Mouse (Mus musculus) stomach, embryonic 14.5 days (tissue): Measurements from ENCODE around the gene H1f0. TPM values are rescaled to one million over a fixed set of nuclear protein-coding genes. Genes with fewer than 3 reads are reported as not detected.

ENCODE experiments used
- ATAC-seq: fragments of 200-750 bp; cut with Nextera tagmentation; 2 replicates; pipeline ENCODE4 v1.8.0; 2017; ENCODE audit warnings: low read depth, moderate TSS enrichment; ENCODE audit not compliant: insufficient number of reproducible peaks, insufficient read depth, low FRiP score
- H3K27ac ChIP-seq: fragments of 300-500 bp; sonication (generic); 2 replicates; pipeline ENCODE4 v1.5.1; 2014; ENCODE audit warnings: mild to moderate bottlenecking, low read length, moderate library complexity, mixed read lengths
- H3K27me3 ChIP-seq: fragments of 300-500 bp; sonication (generic); 2 replicates; pipeline ENCODE4 v1.6.1; 2014; ENCODE audit warnings: low read length, control low read depth, mixed read lengths; ENCODE audit not compliant: control insufficient read depth, insufficient read depth
- H3K36me3 ChIP-seq: fragments of 300-500 bp; sonication (generic); 2 replicates; pipeline ENCODE4 v1.6.1; 2014; ENCODE audit warnings: mild to moderate bottlenecking, control low read depth, low read length, moderate library complexity, mixed read lengths; ENCODE audit not compliant: control insufficient read depth, insufficient read depth
- H3K4me1 ChIP-seq: fragments of 300-500 bp; sonication (generic); 2 replicates; pipeline ENCODE4 v1.6.1; 2014; ENCODE audit warnings: low read length, control low read depth, mixed read lengths; ENCODE audit not compliant: control insufficient read depth, insufficient read depth
- H3K4me2 ChIP-seq: fragments of 300-500 bp; sonication (generic); replicated peaks from 2 replicates; pipeline ENCODE4 v1.6.1; 2014; ENCODE audit warnings: low read depth, low read length, control low read depth
- H3K4me3 ChIP-seq: fragments of 300-500 bp; sonication (generic); 2 replicates; pipeline ENCODE4 v1.5.1; 2014; ENCODE audit warnings: low read depth, low read length, control low read depth
- H3K9ac ChIP-seq: fragments of 300-500 bp; sonication (generic); replicated peaks from 2 replicates; pipeline ENCODE4 v1.6.1; 2014; ENCODE audit warnings: low read depth, mild to moderate bottlenecking, control low read depth, low read length, moderate library complexity, mixed read lengths
- H3K9me3 ChIP-seq: fragments of 300-500 bp; sonication (generic); 2 replicates; pipeline ENCODE4 v1.6.1; 2016; ENCODE audit warnings: low read depth, low read length, control low read depth; ENCODE audit not compliant: control insufficient read depth
- WGBS: fragments of 180-500 bp; shearing (Covaris S2); extraction: QIAGEN DNeasy Blood & Tissue Kit; methylation state at CpG from one replicate; pipeline ENCODE4 v1.1.7; 2014; 5-methylcytosine and 5-hydroxymethylcytosine counted together
- polyA plus RNA-seq: library from polyadenylated mRNA; unstranded; fragments of >200 nt; fragmentation: Nextera tagmentation; extraction: Ambion mirVana; gene quantifications from 2 replicates; pipeline ENCODE4 v1.2.1, GENCODE M21; 2014

H1f0 gene
- polyA plus RNA-seq, 1 experiment from 2014 or later = 160 TPM

- H3K27me3 ChIP-seq = no peaks in the 10 kb centered on the region
- no peak overlapping the region for H3K4me2 ChIP-seq
- H3K9me3 ChIP-seq = no peaks in the 10 kb centered on the region
- 47% methylated on average over 9 of the region's 9 CpGs for whole genome bisulfite sequencing
- peak overlapping the region; percentile 34; the same call in 1 of the 2 replicates for H3K27ac ChIP-seq
- H3K36me3 ChIP-seq = peaks cover 27% of the 10 kb centered on the region
- H3K9ac ChIP-seq = no peak overlapping the region
- no peak overlapping the region for H3K4me3 ChIP-seq
- ATAC-seq = peak; percentile 24; the same call in 1 of the 2 replicates
- peaks cover 11% of the 10 kb centered on the region; the same call in 1 of the 2 replicates for H3K4me1 ChIP-seq
Observed at GRCm38 (mm10) chr15:79050160-79050845, 22.1 kb downstream of the H1f0 start.

GRCm38 (mm10) chr15:79050964-79051363, 22.7 kb downstream of the H1f0 start:
- H3K36me3 ChIP-seq = peaks cover 33% of the 10 kb centered on the region
- 0 out of 2 replicates have a peak, but pooled peaks have one; percentile 28 for ATAC-seq

GRCm38 (mm10) chr15:79051461-79052360, 23.5 kb downstream of the H1f0 start:
- H3K27me3 ChIP-seq = no peaks in the 10 kb centered on the region
- peaks cover 11% of the 10 kb centered on the region; the same call in 1 of the 2 replicates for H3K4me1 ChIP-seq
- H3K9me3 ChIP-seq = no peaks in the 10 kb centered on the region
- H3K4me3 ChIP-seq = no peak overlapping the region
- H3K4me2 ChIP-seq = no peak overlapping the region
- ATAC-seq = peak; percentile 60
- 65% methylated on average over 13 of the region's 13 CpGs for WGBS
- no peak overlapping the region for H3K9ac ChIP-seq
- peak overlapping the region; percentile 34 for H3K27ac ChIP-seq
- peaks cover 40% of the 10 kb centered on the region for H3K36me3 ChIP-seq

More at GRCm38 (mm10) chr15:79050964-79051363, 22.7 kb downstream of the H1f0 start:
- H3K27me3 ChIP-seq = no peaks in the 10 kb centered on the region
- no peak overlapping the region for H3K4me3 ChIP-seq
- no peak overlapping the region for H3K4me2 ChIP-seq
- WGBS = 63% methylated on average over 2 of the region's 2 CpGs
- peaks cover 11% of the 10 kb centered on the region; the same call in 1 of the 2 replicates for H3K4me1 ChIP-seq
- H3K9ac ChIP-seq = no peak overlapping the region
- H3K9me3 ChIP-seq = no peaks in the 10 kb centered on the region
- peak overlapping the region; percentile 34; the same call in 1 of the 2 replicates for H3K27ac ChIP-seq

GRCm38 (mm10) chr15:79052366-79052765, 24.1 kb downstream of the H1f0 start:
- no peak overlapping the region for H3K9ac ChIP-seq
- no peak for ATAC-seq
- no peaks in the 10 kb centered on the region for H3K9me3 ChIP-seq
- H3K4me1 ChIP-seq = peaks cover 11% of the 10 kb centered on the region; the same call in 1 of the 2 replicates
- no peak overlapping the region for H3K4me2 ChIP-seq
- 86% methylated on average over 2 of the region's 2 CpGs for WGBS
- no peak overlapping the region for H3K4me3 ChIP-seq
- H3K27me3 ChIP-seq = no peaks in the 10 kb centered on the region
- peaks cover 43% of the 10 kb centered on the region for H3K36me3 ChIP-seq
- no peak overlapping the region; the same call in 1 of the 2 replicates for H3K27ac ChIP-seq

- H3K27ac ChIP-seq = no peak overlapping the region
- H3K4me2 ChIP-seq = no peak overlapping the region
- 0 out of 2 replicates have a peak, but pooled peaks cover 1% of the 10 kb centered on the region for H3K4me1 ChIP-seq
- H3K36me3 ChIP-seq = peaks cover 74% of the 10 kb centered on the region
- no peaks in the 10 kb centered on the region for H3K27me3 ChIP-seq
- no peak overlapping the region for H3K9ac ChIP-seq
- H3K4me3 ChIP-seq = no peak overlapping the region
- no peaks in the 10 kb centered on the region for H3K9me3 ChIP-seq
- WGBS = 91% methylated on average over 7 of the region's 7 CpGs
- no peak for ATAC-seq
Observed at GRCm38 (mm10) chr15:79056601-79057000, 28.4 kb downstream of the H1f0 start.

GRCm38 (mm10) chr15:79057850-79058249, 29.6 kb downstream of the H1f0 start:
- H3K27me3 ChIP-seq = no peaks in the 10 kb centered on the region
- ATAC-seq = no peak
- H3K4me1 ChIP-seq = 0 out of 2 replicates have a peak, but pooled peaks cover 4% of the 10 kb centered on the region
- H3K9ac ChIP-seq = no peak overlapping the region
- H3K27ac ChIP-seq = no peak overlapping the region
- peaks cover 70% of the 10 kb centered on the region for H3K36me3 ChIP-seq
- no peak overlapping the region for H3K4me2 ChIP-seq
- no peak overlapping the region for H3K4me3 ChIP-seq
- 77% methylated on average over 6 of the region's 6 CpGs for WGBS
- H3K9me3 ChIP-seq = no peaks in the 10 kb centered on the region

- ATAC-seq = no peak
- Histone ChIP-seq H3K27me3 (no peaks in the 10 kb centered on the region), H3K4me1 (0 out of 2 replicates have a peak, but pooled peaks cover 9% of the 10 kb centered on the region), H3K4me3 (0 out of 2 replicates have a peak overlapping the region, but pooled peaks have one; percentile 89), H3K27ac (no peak overlapping the region), H3K4me2 (peak overlapping the region; percentile 68; the same call in 1 of the 2 replicates), H3K9me3 (no peaks in the 10 kb centered on the region), H3K36me3 (peaks cover 40% of the 10 kb centered on the region), H3K9ac (no peak overlapping the region)
- WGBS = 82% methylated on average over 14 of the region's 14 CpGs
Observed at GRCm38 (mm10) chr15:79060887-79061565, 32.8 kb downstream of the H1f0 start.
